Mouse (Mus musculus) layer of hippocampus, adult 2 months (tissue): ENCODE measurements around the gene Smyd1. TPM values are rescaled to one million over a fixed set of nuclear protein-coding genes. Genes with fewer than 3 reads are reported as not detected.

Experiments
- DNase-seq, 2 experiments: peaks; one replicate each; pipeline ENCODE4 v3.0.0; 2022; ENCODE audit warnings: low spot score in 2 of 2
- H3K27ac ChIP-seq: fragments of 200-600 bp; 2 replicates; pipeline ENCODE4 v1.8.1; 2022
- H3K4me3 ChIP-seq: fragments of 200-600 bp; 2 replicates; pipeline ENCODE4 v1.8.1; 2022; ENCODE audit warnings: mild to moderate bottlenecking
- CTCF ChIP-seq: fragments of 200-600 bp; conservative IDR thresholded peaks from 2 replicates; pipeline ENCODE4 v1.8.1; 2022; ENCODE audit warnings: antibody characterized with exemption, mild to moderate bottlenecking, moderate library complexity
- long read RNA-seq, 2 experiments: library from polyadenylated mRNA; stranded (forward); transcript quantifications; one replicate each; pipeline ENCODE4 v2.0.0; 2021; ENCODE audit warnings: borderline mapping rate in 2 of 2
- total RNA-seq, 2 experiments: library from RNA; stranded (reverse); gene quantifications; 2 replicates each; pipeline ENCODE4 v1.2.3; 2021

The Smyd1 gene
- 1 to 10 TPM in 1 of 2 experiments, under 1 TPM in 1; 0.59 to 1.3 TPM for total RNA-seq
- long read RNA-seq, experiment 1, partial matches to known transcripts: 0 of 1 reads
- long read RNA-seq, experiment 1, other reads (novel, unspliced or antisense): 1 of 1 reads
- long read RNA-seq, experiment 2: 0 reads

DNA sequence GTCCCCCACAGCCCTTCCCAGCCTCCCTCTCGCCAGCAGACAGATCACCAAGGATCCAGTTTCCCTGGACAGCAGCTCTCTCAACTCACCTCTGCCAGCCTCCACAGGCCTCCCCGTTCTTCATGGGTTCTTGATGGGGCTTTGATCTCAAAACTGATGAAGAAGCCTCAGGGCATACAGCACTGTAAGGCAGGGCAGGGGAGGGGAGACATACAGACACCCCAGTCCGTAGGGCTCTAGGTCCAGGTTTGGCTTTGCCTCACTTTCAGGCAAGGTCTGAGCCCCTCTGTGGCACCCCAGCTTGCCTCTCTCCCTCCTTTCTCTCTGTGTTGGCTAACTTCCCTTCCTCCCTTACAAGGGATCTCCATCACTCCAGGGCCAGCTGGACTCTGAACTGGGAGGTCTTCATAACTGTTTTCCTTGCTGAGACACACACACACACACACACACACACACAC is at the start of gene Smyd1:
Smyd1 (minus strand) TSS at position 408 of the 458 bp plus-strand sequence.
- no peak within 1 kb of the TSS for H3K27ac ChIP-seq
- no peak for TF ChIP-seq CTCF
- no peak within 1 kb of the TSS for H3K4me3 ChIP-seq
- no peak for DNase-seq

GRCm38 (mm10) chr6:71371085-71371605 is 49.1 kb upstream of the Smyd1 start:
- TF ChIP-seq CTCF: no peak
- H3K4me3 ChIP-seq: no peak overlapping the region

DNA sequence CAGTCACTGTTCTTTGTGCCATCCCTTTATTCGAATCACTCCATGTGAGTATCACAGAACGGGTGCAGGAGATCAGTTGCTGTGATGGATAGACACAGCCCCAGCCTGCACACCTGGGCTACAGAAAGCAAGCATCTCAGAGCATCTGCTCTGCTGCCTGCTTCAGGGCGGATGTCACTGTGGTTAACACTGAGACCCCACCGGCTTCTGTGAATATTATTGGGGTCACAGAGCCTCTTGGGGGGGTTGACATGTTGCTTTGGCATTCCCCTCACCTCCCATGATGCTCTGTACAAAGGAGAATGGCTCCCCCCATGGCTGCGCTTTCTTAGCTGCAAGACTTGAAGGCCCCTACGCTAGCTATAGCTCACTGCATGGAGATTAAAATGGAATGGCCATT is 47.4 kb upstream of the Smyd1 start:
- DNase-seq: no peak
- no peak overlapping the region for H3K4me3 ChIP-seq
- no peak overlapping the region for H3K27ac ChIP-seq
- TF ChIP-seq CTCF: no peak

More at GRCm38 (mm10) chr6:71371085-71371605, 49.1 kb upstream of the Smyd1 start:
- no peak for DNase-seq
- no peak overlapping the region for H3K27ac ChIP-seq

- no peak for DNase-seq
- no peak overlapping the region for H3K27ac ChIP-seq
- no peak overlapping the region for H3K4me3 ChIP-seq
- TF ChIP-seq CTCF: no peak
These were observed 42.0 kb upstream of the Smyd1 start for GRCm38 (mm10) chr6:71363995-71364394.

DNA sequence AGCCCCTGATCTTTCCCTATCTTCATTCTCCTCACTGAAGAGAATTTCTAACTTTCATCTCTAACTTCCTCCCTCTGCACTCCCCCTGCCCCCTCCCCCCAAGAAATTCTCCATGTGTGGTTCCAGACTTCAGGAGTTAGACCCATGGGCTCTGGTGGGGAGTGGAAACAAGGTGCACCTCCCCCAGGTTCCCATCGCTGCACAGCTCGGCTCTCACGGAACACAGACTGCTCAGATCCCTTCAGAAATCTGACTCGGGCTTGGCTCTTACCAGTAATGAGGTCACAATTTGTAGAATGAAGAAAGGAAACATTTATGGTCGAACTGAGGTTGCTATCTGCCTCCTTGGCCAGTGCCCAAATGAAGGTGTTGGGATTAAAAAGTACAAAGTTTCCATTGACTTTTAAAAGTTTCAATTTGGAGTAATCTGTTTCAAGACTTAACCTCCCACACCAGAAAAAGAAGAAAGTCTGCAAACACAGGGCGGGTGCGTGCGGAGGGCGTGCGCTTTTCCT is 39.2 kb upstream of the Smyd1 start:
- no peak for TF ChIP-seq CTCF
- H3K27ac ChIP-seq: no peak overlapping the region

GRCm38 (mm10) chr6:71360751-71361150 is 38.7 kb upstream of the Smyd1 start:
- TF ChIP-seq CTCF: no peak
- no peak overlapping the region for H3K4me3 ChIP-seq
- H3K27ac ChIP-seq: no peak overlapping the region
- DNase-seq: no peak

More for the DNA sequence above, 39.2 kb upstream of the Smyd1 start:
- no peak overlapping the region for H3K4me3 ChIP-seq
- DNase-seq: no peak

DNA sequence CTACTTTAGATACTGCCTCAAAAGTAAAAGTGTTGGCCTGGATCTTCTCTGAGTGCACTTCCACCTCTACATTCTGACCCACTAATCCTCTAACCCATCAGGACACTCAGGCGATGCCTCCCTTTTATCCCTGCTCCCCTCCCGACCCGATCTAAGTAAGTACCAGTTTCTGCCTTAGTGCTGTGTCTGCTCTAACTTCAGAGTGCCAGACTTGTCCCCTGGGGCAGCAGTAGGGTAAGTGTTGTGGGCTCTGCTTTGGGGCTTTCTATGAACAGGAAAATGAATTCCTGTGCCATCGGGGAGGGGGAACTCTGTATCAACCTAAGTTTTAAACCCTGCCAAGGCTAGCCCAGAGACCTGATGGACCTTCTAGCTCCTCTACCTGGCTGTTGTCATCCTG is 38.2 kb upstream of the Smyd1 start:
- H3K27ac ChIP-seq: no peak overlapping the region
- no peak for DNase-seq
- no peak for TF ChIP-seq CTCF
- no peak overlapping the region for H3K4me3 ChIP-seq

DNA sequence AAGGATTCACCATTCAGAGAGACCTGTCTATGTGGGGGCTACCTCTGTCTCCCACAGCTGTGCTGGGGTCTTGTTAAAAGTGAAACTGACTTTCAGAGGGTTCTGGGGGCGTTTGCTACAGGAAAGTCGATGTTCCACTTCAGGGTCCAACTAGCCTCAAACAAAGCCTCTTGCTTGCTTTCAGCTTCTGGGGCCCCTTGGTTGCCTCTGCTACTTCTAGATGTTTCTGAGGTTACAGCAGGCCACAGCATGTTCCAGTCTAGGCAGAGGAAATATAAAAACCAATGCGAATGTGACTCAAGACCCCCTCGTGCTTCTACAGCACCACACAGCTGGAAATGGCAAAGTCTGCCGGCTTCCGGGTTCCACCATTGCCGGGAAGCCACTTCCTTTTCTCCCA is 35.5 kb upstream of the Smyd1 start:
- no peak overlapping the region for H3K4me3 ChIP-seq
- TF ChIP-seq CTCF: no peak
- DNase-seq: no peak
- no peak overlapping the region for H3K27ac ChIP-seq

- no peak overlapping the region for H3K27ac ChIP-seq
- DNase-seq: no peak
- H3K4me3 ChIP-seq: no peak overlapping the region
- no peak for TF ChIP-seq CTCF
These were observed 31.7 kb upstream of the Smyd1 start for GRCm38 (mm10) chr6:71353722-71354121.

DNA sequence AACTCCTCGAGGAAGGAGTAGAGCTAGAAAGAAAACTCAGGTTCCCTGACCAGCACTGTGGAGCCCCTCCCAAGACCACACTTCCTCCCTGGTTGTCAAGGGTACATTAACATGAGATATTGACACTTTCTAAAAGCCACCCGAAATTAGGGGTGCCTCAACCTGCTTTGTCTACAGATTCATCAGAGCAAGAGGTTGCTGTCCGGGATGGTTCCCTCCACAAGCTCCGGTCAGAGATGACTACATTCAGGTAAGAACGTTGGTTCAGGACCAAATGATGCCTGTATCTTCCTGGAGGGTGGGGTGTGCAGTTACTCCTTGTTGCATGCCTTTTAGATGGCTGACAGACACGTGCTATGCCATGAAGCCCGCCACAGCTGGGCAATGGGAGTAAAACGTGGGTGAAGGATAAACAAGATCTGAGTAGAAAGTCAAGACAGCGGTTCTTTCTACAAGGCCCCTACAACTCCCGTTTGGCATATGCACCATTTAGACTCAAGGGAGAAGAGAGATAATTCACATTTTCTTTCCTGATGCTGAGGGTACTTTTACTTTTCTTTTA is 30.9 kb upstream of the Smyd1 start:
- TF ChIP-seq CTCF: no peak
- DNase-seq: no peak
- H3K27ac ChIP-seq: no peak overlapping the region
- no peak overlapping the region for H3K4me3 ChIP-seq

GRCm38 (mm10) chr6:71352201-71352600 is 30.2 kb upstream of the Smyd1 start:
- Histone ChIP-seq H3K27ac (no peak overlapping the region), H3K4me3 (no peak overlapping the region)
- TF ChIP-seq CTCF: no peak
- no peak for DNase-seq

DNA sequence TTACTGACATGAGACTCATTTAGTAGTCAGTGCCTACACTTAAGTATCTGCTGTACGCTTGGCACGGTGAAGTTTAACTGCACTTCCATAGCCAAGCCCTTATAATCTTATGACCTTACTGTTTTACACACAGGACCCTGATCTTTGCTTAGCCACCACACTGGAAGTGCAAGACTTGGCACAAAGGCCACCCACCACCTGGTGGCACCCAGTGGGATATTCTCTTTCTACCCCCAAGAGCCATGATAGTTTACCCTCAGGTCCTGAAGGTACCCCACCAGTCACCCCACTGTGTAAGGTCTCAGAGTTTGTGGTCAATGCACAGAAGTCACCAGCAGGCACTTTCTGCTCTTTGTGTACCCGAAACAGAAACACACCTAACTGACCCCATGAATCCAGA is 29.2 kb upstream of the Smyd1 start:
- Histone ChIP-seq H3K4me3 (no peak overlapping the region), H3K27ac (no peak overlapping the region)
- TF ChIP-seq CTCF: no peak
- DNase-seq: no peak

DNA sequence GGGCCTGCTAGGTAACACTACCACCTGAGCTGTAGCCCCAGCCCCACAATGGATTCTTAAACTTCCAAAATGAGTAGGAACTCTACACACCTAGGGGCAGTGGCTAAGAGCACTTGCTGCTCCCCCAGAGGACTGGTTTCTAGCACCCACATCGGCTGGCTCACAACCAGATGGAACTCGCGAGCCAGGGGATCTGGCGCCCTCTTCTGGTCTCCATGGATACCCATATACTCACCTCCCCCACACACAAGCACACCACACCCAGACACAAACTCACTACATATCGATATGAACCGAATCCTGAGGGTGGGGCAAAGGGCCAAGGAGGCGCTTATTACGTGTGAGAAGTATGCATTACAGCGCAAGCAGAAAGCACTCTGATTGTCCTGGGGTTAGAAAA is 26.0 kb upstream of the Smyd1 start:
- Histone ChIP-seq H3K27ac (no peak overlapping the region), H3K4me3 (no peak overlapping the region)
- no peak for DNase-seq
- TF ChIP-seq CTCF: no peak

- Histone ChIP-seq H3K4me3 (no peak overlapping the region), H3K27ac (no peak overlapping the region)
- TF ChIP-seq CTCF: no peak
- no peak for DNase-seq
These were observed 19.1 kb upstream of the Smyd1 start for GRCm38 (mm10) chr6:71341179-71341578.
